Mouse (Mus musculus): Measurements from ENCODE around the gene Abr. TPM values are rescaled to one million over a fixed set of nuclear protein-coding genes. Genes with fewer than 3 reads are reported as not detected.

Gene Abr
- polyA plus RNA-seq, 1 experiment, result 158 TPM

DNA sequence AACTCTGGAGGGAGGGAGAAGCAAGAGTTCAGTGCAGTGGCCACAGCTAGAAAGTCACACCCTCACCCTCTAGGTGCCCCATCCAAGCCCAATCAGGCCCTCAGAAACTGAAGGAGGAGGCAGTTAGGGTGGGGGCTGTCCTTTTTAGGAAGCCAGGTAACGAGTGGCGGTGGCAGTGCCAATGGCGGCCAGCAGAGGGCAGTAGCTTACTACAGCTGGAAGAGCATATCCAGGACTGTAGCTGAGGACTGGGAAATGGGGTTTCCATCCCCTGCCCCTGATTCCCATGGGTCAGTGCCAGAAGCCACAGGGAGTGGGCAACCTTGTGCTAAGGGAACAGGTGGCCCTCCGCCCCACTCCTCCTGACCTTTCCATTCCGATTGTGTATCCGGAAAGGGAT, 165.9 kb downstream of the Abr start:
- Histone ChIP-seq H3K4me1 (ENCODE audit: control insufficient read depth, insufficient read depth, low read length) (peaks cover 29% of the 10 kb centered on the region), H3K4me3 (ENCODE audit: insufficient read depth, low read length) (no peak overlapping the region), H3K27ac (ENCODE audit: insufficient read depth, low read depth, low read length) (no peak overlapping the region)
- TF ChIP-seq CTCF (IDR thresholded peaks at IDR 0.05; ENCODE audit: low read depth, low read length) (peak; percentile 72), POLR2A (IDR thresholded peaks at IDR 0.05; ENCODE audit: borderline replicate concordance, low read depth, low read length) (no peak)

DNA sequence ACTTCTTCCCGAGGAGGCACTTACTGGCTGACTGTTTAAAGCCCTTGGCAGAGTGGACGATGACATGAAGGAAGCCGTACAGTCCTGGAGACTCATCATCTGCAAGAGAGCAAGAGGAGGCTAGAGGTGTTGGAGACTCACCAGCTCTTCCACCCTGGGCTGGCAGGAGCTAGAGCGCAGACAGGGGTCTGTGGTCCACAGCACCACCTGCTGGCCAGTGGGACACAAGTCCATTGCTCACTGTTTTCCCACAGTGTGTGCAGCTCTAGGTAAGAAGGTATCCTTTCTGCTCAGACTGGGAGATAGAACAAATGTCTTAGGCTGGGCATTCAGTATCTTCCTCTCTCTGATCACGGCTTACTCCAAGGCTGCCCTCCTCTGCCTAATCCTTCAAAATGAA, 167.6 kb downstream of the Abr start:
- TF ChIP-seq POLR2A (IDR thresholded peaks at IDR 0.05; ENCODE audit: borderline replicate concordance, low read depth, low read length) (no peak), CTCF (IDR thresholded peaks at IDR 0.05; ENCODE audit: low read depth, low read length) (peak; percentile 51)
- Histone ChIP-seq H3K27ac (ENCODE audit: insufficient read depth, low read depth, low read length) (no peak overlapping the region), H3K4me3 (ENCODE audit: insufficient read depth, low read length) (no peak overlapping the region), H3K4me1 (ENCODE audit: control insufficient read depth, insufficient read depth, low read length) (peaks cover 23% of the 10 kb centered on the region)

DNA sequence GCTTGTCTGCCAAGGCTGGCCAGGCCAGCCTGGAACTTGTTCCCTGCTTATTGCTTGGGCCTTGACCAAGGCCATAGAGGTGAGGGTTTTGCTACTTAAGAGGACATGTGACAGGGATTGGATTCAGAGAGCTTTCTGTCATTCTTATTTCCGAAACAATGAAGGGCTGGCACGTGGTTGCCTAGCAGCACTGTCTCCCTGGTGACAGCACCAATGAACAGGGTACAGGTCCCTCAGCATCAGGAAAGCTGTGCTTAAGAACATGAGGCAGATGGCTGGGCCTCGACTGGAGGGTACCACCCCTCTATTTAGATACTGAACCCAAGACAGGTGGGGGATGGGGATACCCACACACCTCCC, 171.9 kb downstream of the Abr start:
- no peak overlapping the region for H3K27ac ChIP-seq (ENCODE audit: insufficient read depth, low read depth, low read length)
- H3K4me3 ChIP-seq (ENCODE audit: insufficient read depth, low read length), result no peak overlapping the region
- no peaks in the 10 kb centered on the region for H3K4me1 ChIP-seq (ENCODE audit: control insufficient read depth, insufficient read depth, low read length)
- TF ChIP-seq POLR2A (IDR thresholded peaks at IDR 0.05; ENCODE audit: borderline replicate concordance, low read depth, low read length), result no peak

DNA sequence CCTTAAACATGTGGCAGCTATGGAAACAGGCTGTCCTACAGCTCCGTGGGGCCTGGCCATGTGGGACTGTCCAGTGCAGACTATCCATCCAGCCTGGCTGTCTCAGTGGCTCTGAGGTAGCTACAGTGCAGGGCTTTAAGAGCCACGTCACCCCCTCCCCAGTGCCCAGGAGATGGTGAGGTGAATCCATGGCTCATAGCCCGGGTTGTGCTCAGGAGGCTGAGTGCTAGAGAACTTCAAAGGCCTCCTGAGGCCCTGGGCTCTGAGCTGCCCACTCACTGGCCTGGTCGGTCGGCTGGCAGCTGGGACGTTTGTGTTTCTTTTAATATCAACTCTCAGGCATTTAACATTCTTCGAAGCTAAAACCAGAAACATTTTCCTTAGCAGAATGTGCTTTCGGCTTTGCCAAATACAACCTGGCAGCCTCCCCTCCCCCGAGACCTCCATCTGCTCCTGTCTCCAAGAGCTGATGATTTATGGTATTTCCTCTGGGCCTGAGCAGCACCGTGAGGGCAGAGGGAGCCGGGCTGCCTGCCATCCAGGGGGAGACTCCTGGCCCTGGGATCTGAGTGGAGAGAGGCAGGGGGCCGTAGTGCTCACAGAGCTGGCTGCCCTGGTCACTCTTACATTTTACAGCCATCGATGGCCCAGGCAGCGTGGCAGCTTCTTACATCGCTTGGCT, 172.5 kb downstream of the Abr start:
- Histone ChIP-seq H3K4me3 (ENCODE audit: insufficient read depth, low read length) (no peak overlapping the region), H3K27ac (ENCODE audit: insufficient read depth, low read depth, low read length) (no peak overlapping the region), H3K4me1 (ENCODE audit: control insufficient read depth, insufficient read depth, low read length) (no peaks in the 10 kb centered on the region)
- no peak for TF ChIP-seq CTCF (IDR thresholded peaks at IDR 0.05; ENCODE audit: low read depth, low read length)
- TF ChIP-seq POLR2A (IDR thresholded peaks at IDR 0.05; ENCODE audit: borderline replicate concordance, low read depth, low read length), result no peak

DNA sequence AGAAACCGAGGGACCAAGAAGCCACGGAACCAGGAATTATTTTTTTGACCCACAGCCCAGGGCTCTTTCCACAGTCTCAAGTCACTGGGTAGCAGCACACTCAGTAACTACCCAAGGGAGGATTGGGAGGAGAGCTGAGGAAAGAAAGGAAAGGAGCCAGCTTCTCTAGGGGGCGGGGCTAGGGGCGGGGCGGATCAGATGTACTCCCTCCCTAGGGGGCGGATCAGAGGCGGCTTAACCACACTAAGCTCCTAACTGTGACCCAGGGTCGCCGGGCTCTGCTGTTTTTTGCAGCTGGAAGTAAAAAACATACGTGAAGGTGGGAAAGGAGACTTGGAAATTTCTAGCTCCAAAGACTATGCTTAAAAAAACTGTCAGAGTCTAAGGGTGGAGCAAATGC, 175.9 kb downstream of the Abr start:
- Histone ChIP-seq H3K4me1 (ENCODE audit: control insufficient read depth, insufficient read depth, low read length) (no peaks in the 10 kb centered on the region), H3K4me3 (ENCODE audit: insufficient read depth, low read length) (no peak overlapping the region), H3K27ac (ENCODE audit: insufficient read depth, low read depth, low read length) (no peak overlapping the region)
- TF ChIP-seq CTCF (IDR thresholded peaks at IDR 0.05; ENCODE audit: low read depth, low read length) (no peak), POLR2A (IDR thresholded peaks at IDR 0.05; ENCODE audit: borderline replicate concordance, low read depth, low read length) (no peak)

DNA sequence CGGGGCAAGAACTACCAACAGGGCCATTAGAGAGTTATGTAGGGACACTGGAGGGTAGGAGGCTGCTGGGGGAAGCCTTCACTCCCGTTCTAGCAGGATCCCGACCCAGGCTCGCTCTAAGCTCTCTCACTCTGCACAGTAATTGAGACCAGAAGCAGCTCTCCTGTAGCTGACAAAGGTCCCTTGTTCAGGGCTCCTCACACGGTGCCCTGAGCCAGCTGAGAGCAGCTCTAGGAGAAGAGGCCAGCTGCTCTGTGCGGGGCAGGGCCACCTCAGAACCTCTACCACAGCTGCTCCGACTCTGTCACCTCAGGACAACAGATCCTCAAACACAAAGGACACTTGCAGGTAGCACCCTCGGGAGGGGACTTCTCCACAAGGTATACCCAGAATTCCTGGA, 176.7 kb downstream of the Abr start:
- Histone ChIP-seq H3K4me1 (ENCODE audit: control insufficient read depth, insufficient read depth, low read length) (peaks cover 6% of the 10 kb centered on the region), H3K4me3 (ENCODE audit: insufficient read depth, low read length) (no peak overlapping the region), H3K27ac (ENCODE audit: insufficient read depth, low read depth, low read length) (no peak overlapping the region)
- TF ChIP-seq POLR2A (IDR thresholded peaks at IDR 0.05; ENCODE audit: borderline replicate concordance, low read depth, low read length) (no peak), CTCF (IDR thresholded peaks at IDR 0.05; ENCODE audit: low read depth, low read length) (no peak)

DNA sequence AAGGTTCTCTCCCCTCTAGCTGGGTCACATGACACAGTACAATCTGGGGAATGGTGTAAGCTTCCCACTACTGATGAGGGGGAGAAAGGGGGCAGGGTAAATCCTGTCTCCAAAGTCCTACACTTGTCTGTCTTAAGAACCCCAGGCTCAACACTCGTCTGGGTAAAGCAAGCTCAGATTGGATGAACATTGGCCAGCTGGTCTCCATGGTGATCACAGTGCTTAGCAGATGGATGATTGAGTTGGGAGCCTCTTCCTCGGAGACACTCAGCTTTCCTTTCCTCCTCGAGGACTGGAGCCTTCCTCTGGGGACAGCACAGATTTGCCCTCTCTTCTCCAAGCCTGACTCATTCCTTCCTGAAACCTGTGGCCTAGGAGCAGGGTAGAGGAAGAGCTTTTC, 182.4 kb downstream of the Abr start:
- no peak overlapping the region for H3K4me3 ChIP-seq (ENCODE audit: insufficient read depth, low read length)
- H3K27ac ChIP-seq (ENCODE audit: insufficient read depth, low read depth, low read length), result peak overlapping the region; percentile 18
- peaks cover 20% of the 10 kb centered on the region for H3K4me1 ChIP-seq (ENCODE audit: control insufficient read depth, insufficient read depth, low read length)
- TF ChIP-seq CTCF (IDR thresholded peaks at IDR 0.05; ENCODE audit: low read depth, low read length) (no peak), POLR2A (IDR thresholded peaks at IDR 0.05; ENCODE audit: borderline replicate concordance, low read depth, low read length) (no peak)

DNA sequence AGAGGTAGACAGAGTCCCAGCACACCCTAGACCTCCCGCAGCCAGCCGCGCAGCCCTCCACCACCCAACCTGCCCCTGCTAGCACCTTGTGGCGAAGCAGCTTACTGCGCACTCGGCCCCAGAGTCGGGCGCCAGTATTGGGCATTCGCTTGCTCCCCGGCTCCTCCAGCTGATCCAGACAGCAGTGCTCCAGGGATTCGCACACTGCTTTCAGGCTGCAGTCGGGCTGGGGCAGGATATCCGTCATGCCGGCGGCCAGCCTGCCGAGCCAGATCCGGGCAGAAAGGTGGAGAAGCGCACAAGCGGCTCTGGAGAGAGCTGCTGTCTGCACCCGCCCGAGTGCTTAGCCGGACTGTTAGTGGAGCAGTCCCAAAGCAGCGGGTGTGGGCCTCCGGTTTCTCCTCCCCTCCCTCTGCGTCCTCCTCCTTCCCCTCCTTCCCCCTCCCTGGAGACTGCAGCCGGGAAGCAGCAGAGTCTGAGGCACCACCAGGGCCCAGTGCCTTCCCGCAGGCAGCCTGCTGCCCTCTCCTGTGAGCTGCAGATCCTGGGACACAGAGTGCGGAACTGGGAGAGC, 185.2 kb downstream of the Abr start:
- peaks cover 20% of the 10 kb centered on the region for H3K4me1 ChIP-seq (ENCODE audit: control insufficient read depth, insufficient read depth, low read length)
- TF ChIP-seq POLR2A (IDR thresholded peaks at IDR 0.05; ENCODE audit: borderline replicate concordance, low read depth, low read length) (no peak), CTCF (IDR thresholded peaks at IDR 0.05; ENCODE audit: low read depth, low read length) (no peak)
- H3K27ac ChIP-seq (ENCODE audit: insufficient read depth, low read depth, low read length), result no peak overlapping the region
- no peak overlapping the region for H3K4me3 ChIP-seq (ENCODE audit: insufficient read depth, low read length)

DNA sequence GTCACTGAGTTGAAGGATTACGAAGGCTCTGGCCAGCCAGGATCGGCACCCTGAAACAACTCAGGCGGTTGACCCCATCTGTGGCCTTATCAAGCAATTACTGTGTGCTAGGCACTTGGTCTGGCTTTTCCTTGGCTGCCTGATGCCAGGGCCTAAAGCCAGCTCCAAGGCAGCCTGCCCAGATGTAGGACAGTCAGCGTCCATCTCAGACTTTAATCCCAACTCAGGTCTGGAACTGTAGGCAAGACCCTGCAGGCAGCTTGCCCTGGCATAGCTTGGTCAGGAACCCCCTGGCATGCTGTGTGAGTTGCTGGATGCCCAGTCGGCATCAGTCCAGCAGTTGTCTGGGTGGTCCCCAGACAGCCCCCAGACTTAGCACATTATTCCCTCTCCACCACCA, 186.1 kb downstream of the Abr start:
- H3K4me3 ChIP-seq (ENCODE audit: insufficient read depth, low read length), result no peak overlapping the region
- no peak overlapping the region for H3K27ac ChIP-seq (ENCODE audit: insufficient read depth, low read depth, low read length)
- TF ChIP-seq CTCF (IDR thresholded peaks at IDR 0.05; ENCODE audit: low read depth, low read length), result no peak
- TF ChIP-seq POLR2A (IDR thresholded peaks at IDR 0.05; ENCODE audit: borderline replicate concordance, low read depth, low read length), result no peak
- H3K4me1 ChIP-seq (ENCODE audit: control insufficient read depth, insufficient read depth, low read length), result peaks cover 18% of the 10 kb centered on the region

DNA sequence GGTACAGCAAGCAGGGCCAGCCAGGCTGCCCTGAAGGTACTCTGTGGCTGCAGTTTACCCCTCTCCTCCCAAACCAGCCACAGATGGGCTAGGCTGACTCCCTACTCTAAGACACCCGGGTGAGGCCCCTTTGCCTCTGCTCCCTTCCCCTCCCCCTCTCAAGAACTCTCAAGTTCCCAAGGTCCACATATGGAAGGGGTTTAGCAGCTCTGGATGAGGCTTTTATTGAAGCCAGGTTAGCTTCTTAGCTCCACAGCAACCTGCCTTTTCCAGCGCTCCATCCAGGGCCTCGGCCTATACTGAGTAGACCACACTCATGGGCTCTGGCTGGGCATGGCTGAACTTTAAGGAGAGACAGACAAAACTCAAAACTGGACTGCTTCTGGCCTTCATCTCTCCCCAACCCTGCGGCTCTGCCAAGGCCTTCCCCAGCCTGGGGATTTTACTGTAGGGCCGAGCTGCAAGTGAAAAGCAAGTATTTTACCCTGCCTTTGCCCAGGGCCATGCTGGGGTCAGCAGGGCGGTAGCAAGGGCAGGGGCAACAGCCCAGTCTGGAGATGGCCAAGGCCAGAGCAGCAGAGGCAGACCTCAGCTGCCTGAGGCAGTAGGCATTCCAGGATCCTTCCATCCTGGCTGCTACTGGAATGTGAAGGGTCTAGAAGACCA, 192.0 kb downstream of the Abr start:
- no peaks in the 10 kb centered on the region for H3K4me1 ChIP-seq (ENCODE audit: control insufficient read depth, insufficient read depth, low read length)
- H3K4me3 ChIP-seq (ENCODE audit: insufficient read depth, low read length), result no peak overlapping the region
- no peak overlapping the region for H3K27ac ChIP-seq (ENCODE audit: insufficient read depth, low read depth, low read length)
- no peak for TF ChIP-seq CTCF (IDR thresholded peaks at IDR 0.05; ENCODE audit: low read depth, low read length)
- no peak for TF ChIP-seq POLR2A (IDR thresholded peaks at IDR 0.05; ENCODE audit: borderline replicate concordance, low read depth, low read length)

Measured in bone marrow macrophage, adult 2 months (primary cell).